Mouse (Mus musculus) limb, embryonic 11.5 days (tissue): ENCODE data around the gene Cebpa. TPM values are rescaled to one million over a fixed set of nuclear protein-coding genes. Genes with fewer than 3 reads are reported as not detected.

ENCODE experiments used
- ATAC-seq: fragments of 200-750 bp; cut with Nextera tagmentation; 2 replicates; pipeline ENCODE4 v1.8.0; 2017; ENCODE audit warnings: low read depth; ENCODE audit not compliant: insufficient number of reproducible peaks, low FRiP score, low TSS enrichment
- DNase-seq: peaks from one replicate; pipeline ENCODE4 v3.0.0-alpha.2; 2015; ENCODE audit warnings: low spot score
- H3K27ac ChIP-seq: fragments of 300-500 bp; sonication (generic); replicated peaks from 2 replicates; pipeline ENCODE4 v1.5.1; 2014; ENCODE audit warnings: low read depth, mild to moderate bottlenecking, low read length
- H3K27me3 ChIP-seq: fragments of 300-500 bp; sonication (generic); 2 replicates; pipeline ENCODE4 v1.6.1; 2014; ENCODE audit warnings: mild to moderate bottlenecking, low read length, mixed read lengths; ENCODE audit not compliant: control insufficient read depth, insufficient read depth
- H3K36me3 ChIP-seq: fragments of 300-500 bp; sonication (generic); 2 replicates; pipeline ENCODE4 v1.6.1; 2014; ENCODE audit warnings: mild to moderate bottlenecking, low read length, moderate library complexity, mixed read lengths; ENCODE audit not compliant: control insufficient read depth, insufficient read depth
- H3K4me1 ChIP-seq: fragments of 300-500 bp; sonication (generic); 2 replicates; pipeline ENCODE4 v1.6.1; 2014; ENCODE audit warnings: low read length, mixed read lengths; ENCODE audit not compliant: control insufficient read depth, insufficient read depth
- H3K4me2 ChIP-seq: fragments of 300-500 bp; sonication (generic); 2 replicates; pipeline ENCODE4 v1.6.1; 2014; ENCODE audit warnings: low read depth, mild to moderate bottlenecking, moderate library complexity; ENCODE audit not compliant: severe bottlenecking
- H3K4me3 ChIP-seq: fragments of 300-500 bp; sonication (generic); 2 replicates; pipeline ENCODE4 v1.5.1; 2014; ENCODE audit warnings: low read depth, low read length
- H3K9ac ChIP-seq: fragments of 300-500 bp; sonication (generic); 2 replicates; pipeline ENCODE4 v1.6.1; 2014; ENCODE audit warnings: mild to moderate bottlenecking, low read length
- H3K9me3 ChIP-seq: fragments of 300-500 bp; sonication (generic); 2 replicates; pipeline ENCODE4 v1.6.1; 2016; ENCODE audit warnings: low read length; ENCODE audit not compliant: control insufficient read depth
- WGBS: fragments of 180-500 bp; shearing (Covaris S2); extraction: QIAGEN DNeasy Blood & Tissue Kit; methylation state at CpG from one replicate; pipeline ENCODE4 v1.1.7; 2014; 5-methylcytosine and 5-hydroxymethylcytosine counted together
- polyA plus RNA-seq: library from polyadenylated mRNA; unstranded; fragments of >200 nt; fragmentation: Nextera tagmentation; extraction: Ambion mirVana; gene quantifications from 2 replicates; pipeline ENCODE4 v1.2.1, GENCODE M21; 2014

Cebpa gene
- polyA plus RNA-seq, 1 experiment from 2014 or later: 0.67 TPM

- ATAC-seq: no peak
- Histone ChIP-seq H3K27ac (no peak overlapping the region), H3K27me3 (peaks cover 19% of the 10 kb centered on the region), H3K9me3 (peaks cover 3% of the 10 kb centered on the region; the same call in 1 of the 2 replicates), H3K9ac (no peak overlapping the region), H3K4me3 (no peak overlapping the region), H3K4me2 (no peak overlapping the region), H3K36me3 (no peaks in the 10 kb centered on the region), H3K4me1 (no peaks in the 10 kb centered on the region)
- no peak for DNase-seq
- 77% methylated on average over 5 of the region's 5 CpGs for WGBS
These were observed 5.4 kb upstream of the Cebpa start for GRCm38 (mm10) chr7:35113721-35114120.

GRCm38 (mm10) chr7:35116524-35116923 lies 2.6 kb upstream of the Cebpa start:
- DNase-seq (no peak), ATAC-seq (no peak)
- 48% methylated on average over 3 of the region's 3 CpGs for WGBS
- H3K4me3 ChIP-seq: no peak overlapping the region
- H3K9ac ChIP-seq: no peak overlapping the region
- H3K27ac ChIP-seq: no peak overlapping the region
- no peak overlapping the region for H3K4me2 ChIP-seq
- peaks cover 2% of the 10 kb centered on the region; the same call in 1 of the 2 replicates for H3K9me3 ChIP-seq
- peaks cover 43% of the 10 kb centered on the region for H3K27me3 ChIP-seq
- H3K36me3 ChIP-seq: no peaks in the 10 kb centered on the region
- H3K4me1 ChIP-seq: peaks cover 11% of the 10 kb centered on the region

DNA sequence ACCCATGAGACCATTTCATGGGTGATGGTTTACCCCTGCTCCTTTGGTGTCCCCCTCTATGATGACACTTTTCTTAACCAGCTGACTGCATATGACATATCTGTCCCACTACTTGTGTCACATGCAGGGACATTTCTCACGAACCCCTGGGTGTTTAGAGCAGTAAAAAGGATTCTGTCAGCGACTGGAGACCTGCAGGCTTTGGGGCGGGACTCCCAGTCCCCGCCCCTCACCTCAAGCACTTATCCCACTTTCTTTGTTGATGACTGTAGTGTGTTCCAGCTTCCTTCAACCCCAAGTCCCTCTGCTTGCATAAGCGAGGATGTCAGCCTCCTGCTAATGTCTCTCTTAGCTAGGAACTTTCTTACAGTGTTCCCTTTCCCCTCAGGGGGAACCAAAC lies 2.0 kb upstream of the Cebpa start:
- no peak overlapping the region for H3K9ac ChIP-seq
- no peaks in the 10 kb centered on the region for H3K36me3 ChIP-seq
- no peak overlapping the region for H3K4me2 ChIP-seq
- WGBS: 23% methylated on average over 5 of the region's 5 CpGs
- H3K9me3 ChIP-seq: no peaks in the 10 kb centered on the region
- ATAC-seq: no peak
- peaks cover 11% of the 10 kb centered on the region for H3K4me1 ChIP-seq
- no peak overlapping the region for H3K4me3 ChIP-seq
- peaks cover 48% of the 10 kb centered on the region for H3K27me3 ChIP-seq
- no peak for DNase-seq
- H3K27ac ChIP-seq: no peak overlapping the region

GRCm38 (mm10) chr7:35117761-35118098 lies 1.4 kb upstream of the Cebpa start:
- peaks cover 11% of the 10 kb centered on the region for H3K4me1 ChIP-seq
- no peak for ATAC-seq
- peak overlapping the region; percentile 47 for H3K4me3 ChIP-seq
- H3K9ac ChIP-seq: peak overlapping the region; percentile 51
- peaks cover 55% of the 10 kb centered on the region for H3K27me3 ChIP-seq
- no peak for DNase-seq
- under 1% methylated on average over 25 of the region's 25 CpGs for WGBS
- H3K4me2 ChIP-seq: peak overlapping the region; percentile 96
- no peaks in the 10 kb centered on the region for H3K36me3 ChIP-seq
- H3K9me3 ChIP-seq: no peaks in the 10 kb centered on the region
- H3K27ac ChIP-seq: no peak overlapping the region

DNA sequence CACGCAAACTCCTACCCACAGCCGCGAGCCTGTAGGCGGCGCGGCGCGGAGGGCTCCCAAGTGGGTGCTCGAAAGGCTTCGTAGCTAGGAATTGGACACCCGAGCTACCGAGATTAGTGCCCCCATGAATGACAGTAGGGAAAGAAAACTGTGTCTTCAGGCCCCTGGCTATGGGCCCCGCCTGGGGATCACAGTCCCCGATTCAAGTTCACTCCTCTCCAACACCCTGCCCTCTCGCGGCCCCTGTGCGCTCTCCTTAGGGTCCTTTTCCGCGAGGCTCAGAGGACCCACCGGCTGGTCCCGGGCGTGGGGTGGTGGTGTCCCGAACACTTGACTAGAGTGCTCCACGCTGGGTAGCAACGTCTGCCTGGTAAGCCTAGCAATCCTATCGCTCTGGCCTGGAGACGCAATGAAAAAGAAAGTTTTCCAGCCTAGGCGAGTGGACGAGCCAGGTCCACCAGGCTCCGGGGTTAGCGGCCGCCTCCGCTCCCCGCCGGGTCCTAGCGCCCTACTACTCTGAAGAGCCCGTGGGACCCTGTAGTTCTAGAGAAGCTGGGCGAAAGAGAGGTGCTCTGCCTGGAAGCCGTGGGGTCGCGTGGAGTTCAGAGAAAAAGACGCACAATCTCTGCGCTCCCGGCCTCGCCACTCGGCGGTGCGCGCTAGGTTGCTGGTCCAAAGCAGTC lies 853 bp upstream of the Cebpa start:
- Histone ChIP-seq H3K27me3 (peaks cover 60% of the 10 kb centered on the region), H3K4me1 (peaks cover 11% of the 10 kb centered on the region), H3K9me3 (no peaks in the 10 kb centered on the region), H3K9ac (peak overlapping the region; percentile 57), H3K4me3 (peak overlapping the region; percentile 47), H3K27ac (no peak overlapping the region), H3K36me3 (no peaks in the 10 kb centered on the region), H3K4me2 (peak overlapping the region; percentile 96)
- peak; percentile 85 for DNase-seq
- 0% methylated on average over 49 of the region's 49 CpGs for WGBS
- ATAC-seq: peak; percentile 69; the same call in 1 of the 2 replicates

- H3K9me3 ChIP-seq: no peaks in the 10 kb centered on the region
- H3K9ac ChIP-seq: peak overlapping the region; percentile 40
- H3K4me3 ChIP-seq: peak overlapping the region; percentile 47
- peaks cover 60% of the 10 kb centered on the region for H3K27me3 ChIP-seq
- H3K4me1 ChIP-seq: peaks cover 11% of the 10 kb centered on the region
- ATAC-seq: peak; percentile 36; the same call in 1 of the 2 replicates
- peak; percentile 49 for DNase-seq
- no peak overlapping the region for H3K27ac ChIP-seq
- H3K4me2 ChIP-seq: peak overlapping the region; percentile 96
- WGBS: under 1% methylated on average over 46 of the region's 83 CpGs
- H3K36me3 ChIP-seq: no peaks in the 10 kb centered on the region
These were observed 533 bp downstream of the Cebpa start for GRCm38 (mm10) chr7:35119506-35120145.

DNA sequence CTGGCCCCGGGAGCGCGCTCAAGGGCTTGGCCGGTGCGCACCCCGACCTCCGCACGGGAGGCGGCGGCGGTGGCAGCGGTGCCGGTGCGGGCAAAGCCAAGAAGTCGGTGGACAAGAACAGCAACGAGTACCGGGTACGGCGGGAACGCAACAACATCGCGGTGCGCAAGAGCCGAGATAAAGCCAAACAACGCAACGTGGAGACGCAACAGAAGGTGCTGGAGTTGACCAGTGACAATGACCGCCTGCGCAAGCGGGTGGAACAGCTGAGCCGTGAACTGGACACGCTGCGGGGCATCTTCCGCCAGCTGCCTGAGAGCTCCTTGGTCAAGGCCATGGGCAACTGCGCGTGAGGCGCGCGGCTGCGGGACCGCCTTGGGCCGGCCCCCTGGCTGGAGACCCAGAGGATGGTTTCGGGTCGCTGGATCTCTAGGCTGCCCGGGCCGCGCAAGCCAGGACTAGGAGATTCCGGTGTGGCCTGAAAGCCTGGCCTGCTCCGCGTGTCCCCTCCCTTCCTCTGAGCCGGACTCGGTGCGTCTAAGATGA lies 1.1 kb downstream of the Cebpa start:
- Histone ChIP-seq H3K4me1 (peaks cover 11% of the 10 kb centered on the region), H3K9ac (peak overlapping the region; percentile 40; the same call in 1 of the 2 replicates), H3K27me3 (peaks cover 60% of the 10 kb centered on the region), H3K4me3 (peak overlapping the region; percentile 47), H3K9me3 (no peaks in the 10 kb centered on the region), H3K36me3 (no peaks in the 10 kb centered on the region), H3K27ac (no peak overlapping the region), H3K4me2 (peak overlapping the region; percentile 96)
- DNase-seq: peak; percentile 63
- ATAC-seq: no peak
- 1% methylated on average over 53 of the region's 53 CpGs for WGBS

DNA sequence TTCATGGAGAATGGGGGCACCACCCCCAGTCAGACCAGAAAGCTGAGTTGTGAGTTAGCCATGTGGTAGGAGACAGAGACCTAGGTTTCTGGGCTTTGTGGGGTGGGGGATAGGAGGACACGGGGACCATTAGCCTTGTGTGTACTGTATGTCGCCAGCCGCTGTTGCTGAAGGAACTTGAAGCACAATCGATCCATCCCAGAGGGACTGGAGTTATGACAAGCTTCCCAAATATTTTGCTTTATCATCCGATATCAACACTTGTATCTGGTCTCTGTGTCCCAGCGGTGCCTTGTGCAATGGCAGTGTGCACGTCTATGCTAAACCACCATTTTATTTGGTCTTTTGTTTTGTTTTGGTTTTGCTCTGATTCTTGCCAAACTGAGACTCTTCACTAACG lies 2.1 kb downstream of the Cebpa start:
- H3K4me2 ChIP-seq: peak overlapping the region; percentile 96; the same call in 1 of the 2 replicates
- no peaks in the 10 kb centered on the region for H3K9me3 ChIP-seq
- H3K27ac ChIP-seq: no peak overlapping the region
- no peaks in the 10 kb centered on the region for H3K36me3 ChIP-seq
- DNase-seq (no peak), ATAC-seq (no peak)
- H3K9ac ChIP-seq: no peak overlapping the region
- peaks cover 11% of the 10 kb centered on the region for H3K4me1 ChIP-seq
- peaks cover 57% of the 10 kb centered on the region for H3K27me3 ChIP-seq
- no peak overlapping the region for H3K4me3 ChIP-seq
- 27% methylated on average over 8 of the region's 8 CpGs for WGBS
